Mouse (Mus musculus) lung, adult 2 months (tissue): ENCODE measurements at regions not wholly inside any gene's neighbourhood (a gene's known extent, or its start where the extent isn't known, plus 50 kb on each side); places are given as distances from the start of the nearest gene placed in this dataset.

Experiments used
- CTCF ChIP-seq: fragments of 200-500 bp; IDR thresholded peaks from 2 replicates; pipeline ENCODE4 v1.5.1; 2011; ENCODE audit warnings: mild to moderate bottlenecking, low read length, control low read depth; ENCODE audit not compliant: insufficient read depth
- POLR2A ChIP-seq: fragments of 200-500 bp; IDR thresholded peaks from 2 replicates; pipeline ENCODE4 v1.6.1; 2011; ENCODE audit warnings: low read depth, mild to moderate bottlenecking, control low read depth, low read length, borderline replicate concordance; ENCODE audit errors: extremely low read depth

- TF ChIP-seq CTCF (no peak), POLR2A (no peak)
Measured at GRCm38 (mm10) chr13:32498205-32498790, 159.8 kb upstream of the Gmds start.
